Mouse (Mus musculus) induced T-regulatory cell, adult 2 months (primary cell): ENCODE data around the gene Vtcn1.
A peak's percentile ranks its signal among the peaks of the same experiment; 100 is the strongest.
"Not testable (repeated sequence)": the region's sequence is repeated elsewhere in the genome, so short reads cannot be mapped to it uniquely, and the experiment has no call there.

Source experiments
- DNase-seq: peaks from one replicate; pipeline ENCODE4 v3.0.0-alpha.2; 2012; ENCODE audit warnings: low read depth

Vtcn1 gene

GRCm38 (mm10) chr3:100825225-100825965 is at the start of gene Vtcn1:
Vtcn1 (plus strand) TSS chr3:100825459.
- no peak for DNase-seq

GRCm38 (mm10) chr3:100776967-100777366 is 48.3 kb upstream of the Vtcn1 start:
- no peak for DNase-seq

- DNase-seq = no peak
Observed at GRCm38 (mm10) chr3:100777568-100777967, 47.7 kb upstream of the Vtcn1 start.

- DNase-seq = no peak
Observed at GRCm38 (mm10) chr3:100786076-100786475, 39.2 kb upstream of the Vtcn1 start.

- no peak for DNase-seq
Observed at GRCm38 (mm10) chr3:100791670-100792069, 33.6 kb upstream of the Vtcn1 start.

GRCm38 (mm10) chr3:100793345-100793744 is 31.9 kb upstream of the Vtcn1 start:
- DNase-seq = no peak

- DNase-seq = no peak
Observed at GRCm38 (mm10) chr3:100796571-100796970, 28.7 kb upstream of the Vtcn1 start.

GRCm38 (mm10) chr3:100797166-100798145 is 27.8 kb upstream of the Vtcn1 start:
- DNase-seq = no peak

GRCm38 (mm10) chr3:100798872-100799422 is 26.3 kb upstream of the Vtcn1 start:
- no peak for DNase-seq

- DNase-seq = no peak
Observed at GRCm38 (mm10) chr3:100804975-100805374, 20.3 kb upstream of the Vtcn1 start.

GRCm38 (mm10) chr3:100805925-100806324 is 19.3 kb upstream of the Vtcn1 start:
- no peak for DNase-seq

GRCm38 (mm10) chr3:100810461-100810860 is 14.8 kb upstream of the Vtcn1 start:
- no peak for DNase-seq

- DNase-seq = peak; percentile 64
Observed at GRCm38 (mm10) chr3:100811836-100812235, 13.4 kb upstream of the Vtcn1 start.

GRCm38 (mm10) chr3:100815490-100815889 is 9.8 kb upstream of the Vtcn1 start:
- DNase-seq = not testable (repeated sequence)

- peak; percentile 71 for DNase-seq
Observed at GRCm38 (mm10) chr3:100818709-100819108, 6.5 kb upstream of the Vtcn1 start.

- DNase-seq = peak; percentile 70
Observed at GRCm38 (mm10) chr3:100819571-100819970, 5.7 kb upstream of the Vtcn1 start.

- DNase-seq = no peak
Observed at GRCm38 (mm10) chr3:100820852-100821251, 4.4 kb upstream of the Vtcn1 start.

- DNase-seq = peak; percentile 62
Observed at GRCm38 (mm10) chr3:100821276-100821675, 4.0 kb upstream of the Vtcn1 start.

- no peak for DNase-seq
Observed at GRCm38 (mm10) chr3:100843784-100844183, 18.5 kb downstream of the Vtcn1 start.

GRCm38 (mm10) chr3:100844366-100844765 is 19.1 kb downstream of the Vtcn1 start:
- no peak for DNase-seq

- no peak for DNase-seq
Observed at GRCm38 (mm10) chr3:100848348-100848747, 23.1 kb downstream of the Vtcn1 start.

GRCm38 (mm10) chr3:100850468-100850867 is 25.2 kb downstream of the Vtcn1 start:
- DNase-seq = no peak
